Mouse (Mus musculus): ENCODE data around the gene Nfix.

The Nfix gene

GRCm38 (mm10) chr8:84738715-84739400 lies 61.3 kb downstream of the Nfix start:
- no peak for DNase-seq (ENCODE audit: low read depth, low spot score)

- DNase-seq (ENCODE audit: low read depth, low spot score): no peak
Observed at GRCm38 (mm10) chr8:84738266-84738665, 61.9 kb downstream of the Nfix start.

- no peak for DNase-seq (ENCODE audit: low read depth, low spot score)
Observed at GRCm38 (mm10) chr8:84737608-84738007, 62.5 kb downstream of the Nfix start.

DNA sequence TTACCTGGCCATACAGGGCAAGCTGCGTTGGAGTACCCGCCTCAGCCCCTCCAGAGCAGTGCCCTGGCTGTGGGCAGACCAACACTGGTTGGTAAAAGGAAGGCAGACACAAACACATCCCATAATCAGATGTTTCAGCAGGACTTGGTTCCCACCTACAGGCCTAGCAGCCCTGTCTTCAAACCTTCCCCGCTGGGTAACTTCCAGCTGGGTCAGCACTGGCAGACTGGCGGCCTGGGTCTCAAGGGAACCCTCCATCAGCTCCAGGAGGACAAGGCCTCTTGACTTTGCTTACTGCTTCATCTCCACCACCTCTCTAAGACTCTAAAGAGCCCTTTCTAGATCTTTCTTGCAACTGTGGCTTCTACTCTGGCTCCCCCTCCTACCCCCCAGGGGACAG lies 63.6 kb downstream of the Nfix start:
- DNase-seq (ENCODE audit: low read depth, low spot score): no peak

- DNase-seq (ENCODE audit: low read depth, low spot score): no peak
Observed at GRCm38 (mm10) chr8:84735597-84735996, 64.5 kb downstream of the Nfix start.

DNA sequence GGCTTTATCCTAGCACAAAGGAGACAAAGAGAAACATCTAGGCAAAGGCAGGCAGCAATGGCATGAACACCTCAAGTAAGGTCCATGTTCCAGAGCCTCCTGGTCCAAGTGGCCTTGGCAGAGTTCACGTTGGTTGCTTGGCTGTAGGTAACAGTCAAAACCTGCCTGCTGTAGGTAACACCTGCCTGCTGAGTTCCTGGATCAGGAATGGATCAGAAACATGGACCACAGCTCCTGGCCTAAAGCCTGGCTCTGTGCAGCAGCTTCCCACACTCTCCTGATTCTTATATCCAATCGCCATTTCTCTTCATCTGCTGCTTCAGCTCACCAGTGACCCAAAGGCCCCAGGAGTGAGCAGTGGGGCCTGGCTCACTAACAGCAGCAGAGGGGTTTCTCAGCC lies 65.5 kb downstream of the Nfix start:
- DNase-seq (ENCODE audit: low read depth, low spot score): no peak

- no peak for DNase-seq (ENCODE audit: low read depth, low spot score)
Observed at GRCm38 (mm10) chr8:84733959-84734358, 66.2 kb downstream of the Nfix start.

- no peak for DNase-seq (ENCODE audit: low read depth, low spot score)
Observed at GRCm38 (mm10) chr8:84732996-84733395, 67.1 kb downstream of the Nfix start.

GRCm38 (mm10) chr8:84732545-84732944 lies 67.6 kb downstream of the Nfix start:
- no peak for DNase-seq (ENCODE audit: low read depth, low spot score)

DNA sequence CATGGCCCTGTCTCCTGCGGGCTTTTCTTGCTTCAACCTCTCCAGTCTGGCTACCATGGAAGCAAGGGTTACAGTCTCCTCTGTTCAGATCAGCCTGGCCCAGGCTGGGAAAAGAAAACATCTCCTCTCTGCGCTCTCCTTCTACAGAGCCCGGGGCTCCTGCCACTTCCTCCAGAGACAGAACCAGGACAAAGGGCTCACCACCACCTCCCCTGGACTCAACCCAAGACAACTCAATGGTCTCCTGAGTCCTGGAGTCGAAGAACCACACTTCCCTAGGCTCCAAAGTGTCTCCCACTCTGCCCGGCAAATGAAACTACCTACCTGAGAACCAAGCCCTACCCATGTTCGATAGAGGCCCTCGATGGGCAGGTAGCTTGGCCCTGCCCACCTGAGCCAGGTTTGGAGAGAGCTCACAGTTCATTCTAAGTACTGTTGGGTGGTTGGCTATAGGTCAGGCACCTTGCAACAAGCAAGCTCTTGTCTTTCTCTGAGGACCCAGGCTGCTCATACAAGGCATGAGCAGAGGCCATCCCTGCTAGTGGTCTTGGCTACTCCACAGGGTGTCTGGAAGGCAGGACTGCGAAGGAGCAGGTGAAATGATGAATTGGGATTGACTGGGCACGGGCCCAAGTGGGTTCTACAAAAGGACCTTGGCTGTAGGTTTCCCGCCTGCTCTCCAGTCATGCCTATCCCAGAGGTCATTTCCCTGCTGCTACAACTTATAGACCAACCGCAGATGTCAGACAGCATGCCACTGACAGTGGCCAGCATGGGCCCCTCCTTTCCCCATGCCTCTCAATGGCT lies 68.6 kb downstream of the Nfix start:
- DNase-seq (ENCODE audit: low read depth, low spot score): no peak

GRCm38 (mm10) chr8:84730541-84731370 lies 69.4 kb downstream of the Nfix start:
- no peak for DNase-seq (ENCODE audit: low read depth, low spot score)

- no peak for DNase-seq (ENCODE audit: low read depth, low spot score)
Observed at GRCm38 (mm10) chr8:84729921-84730362, 70.2 kb downstream of the Nfix start.

DNA sequence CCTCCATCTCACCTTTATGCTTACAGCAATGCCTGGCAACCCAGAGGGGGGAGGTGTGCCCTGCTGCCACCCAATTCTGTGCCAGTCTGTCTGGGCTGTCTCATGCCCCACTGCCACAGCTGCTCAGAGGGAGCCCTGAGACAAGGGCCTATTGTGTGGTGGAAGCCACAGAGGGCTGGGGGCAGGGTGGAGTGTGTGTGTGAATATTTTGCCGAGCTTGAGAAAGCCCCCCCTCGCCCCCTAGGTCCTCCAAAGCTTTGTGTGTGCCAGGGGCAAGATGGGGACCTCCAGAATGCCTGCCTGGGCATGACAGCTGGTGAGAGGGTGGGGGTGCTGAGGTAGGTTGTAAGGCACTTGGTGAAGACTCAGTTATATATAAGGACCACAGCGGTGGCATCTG lies 71.7 kb downstream of the Nfix start:
- no peak for DNase-seq (ENCODE audit: low read depth, low spot score)

DNA sequence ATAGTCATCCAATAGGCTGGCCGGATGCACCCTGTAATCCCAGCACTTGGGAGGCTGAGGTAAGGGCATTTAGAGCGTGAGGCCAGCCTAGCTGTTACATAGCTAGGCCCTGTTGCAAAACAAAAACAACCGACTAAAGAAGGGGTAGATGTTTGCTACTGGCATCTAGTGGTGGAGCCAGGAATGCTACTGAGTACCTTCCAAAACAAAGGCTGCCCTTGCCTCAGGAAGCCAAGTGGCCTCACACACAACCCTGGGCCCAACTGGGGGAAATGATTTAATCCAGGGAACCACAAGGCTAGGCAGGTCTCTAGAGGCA lies 74.2 kb downstream of the Nfix start:
- DNase-seq (ENCODE audit: low read depth, low spot score): no peak

DNA sequence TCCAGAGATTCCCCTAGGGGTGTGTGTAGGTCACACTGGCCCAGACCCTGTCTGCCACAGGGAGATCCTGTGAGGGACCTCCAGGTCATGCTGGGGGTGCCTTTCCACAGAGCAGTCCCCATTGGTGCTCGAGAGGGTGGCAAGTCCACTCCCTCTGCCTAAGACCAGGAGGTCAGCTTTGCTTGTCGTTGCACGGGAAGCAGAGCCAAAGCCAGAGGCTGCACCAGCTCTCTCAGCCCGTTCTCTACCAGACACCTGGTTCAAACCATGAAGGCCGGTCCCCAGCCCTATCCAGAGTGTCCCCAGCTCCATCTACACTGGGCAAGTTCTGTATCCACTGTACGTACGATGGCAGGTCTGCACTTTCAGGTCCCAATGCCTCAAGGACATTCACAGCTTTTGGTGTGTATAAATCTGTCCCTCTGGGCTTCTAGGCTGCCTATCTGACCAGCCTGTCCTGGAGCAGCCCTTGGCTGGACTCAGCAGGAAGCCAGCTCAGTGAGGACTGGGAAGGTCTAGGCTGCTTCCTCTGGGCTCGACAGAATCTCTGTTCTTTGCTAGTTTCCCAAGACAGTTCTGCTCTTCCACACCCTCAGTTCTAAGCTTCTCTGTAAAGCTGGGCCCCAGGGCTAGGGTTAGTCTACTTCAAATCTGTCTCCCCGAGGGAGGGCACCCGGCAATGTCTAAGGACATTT lies 74.8 kb downstream of the Nfix start:
- no peak for DNase-seq (ENCODE audit: low read depth, low spot score)

- no peak for DNase-seq (ENCODE audit: low read depth, low spot score)
Observed at GRCm38 (mm10) chr8:84724683-84725082, 75.5 kb downstream of the Nfix start.

- no peak for DNase-seq (ENCODE audit: low read depth, low spot score)
Observed at GRCm38 (mm10) chr8:84723571-84723900, 76.6 kb downstream of the Nfix start.

DNA sequence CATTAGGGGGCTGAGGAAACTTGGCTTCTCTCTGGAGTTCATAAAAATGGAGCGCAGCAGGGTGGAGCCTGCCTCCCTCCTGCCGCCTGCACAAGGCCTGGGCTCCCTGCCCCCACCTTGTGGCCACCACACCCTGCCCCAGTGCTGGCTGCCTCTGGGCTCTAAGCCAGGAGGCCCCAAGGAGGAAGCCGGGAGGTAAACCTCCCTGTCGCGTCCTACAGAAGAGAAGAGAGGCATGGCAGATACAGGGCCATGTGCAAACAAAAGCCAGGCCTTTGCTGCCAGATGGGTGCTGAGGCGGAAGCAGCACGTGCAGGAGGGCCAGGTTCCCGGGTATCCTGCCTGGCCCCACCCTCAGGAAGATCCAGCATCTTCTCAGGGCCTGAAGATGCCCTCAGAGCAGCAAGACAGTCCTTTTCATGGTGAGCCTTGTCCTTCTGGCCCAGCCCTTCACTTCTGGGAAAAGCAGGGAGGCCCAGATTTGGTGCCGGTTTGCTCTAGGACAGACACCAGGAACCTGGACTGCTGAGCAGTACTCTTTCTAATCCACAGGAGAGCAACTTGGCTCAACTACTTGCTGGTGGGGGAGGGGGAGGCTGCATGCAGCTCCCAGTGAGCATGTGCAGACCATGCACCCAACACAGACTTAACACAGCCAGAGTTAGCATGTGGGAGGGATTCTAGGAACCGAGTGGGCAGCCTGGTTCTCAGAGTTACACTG lies 77.1 kb downstream of the Nfix start, which contains the start of gene G430095P16Rik:
Gene G430095P16Rik, plus strand, starts transcription at position 158 of the 721 bp plus-strand sequence.
- DNase-seq (ENCODE audit: low read depth, low spot score): no peak

GRCm38 (mm10) chr8:84722530-84722849 lies 77.7 kb downstream of the Nfix start:
- no peak for DNase-seq (ENCODE audit: low read depth, low spot score)

DNA sequence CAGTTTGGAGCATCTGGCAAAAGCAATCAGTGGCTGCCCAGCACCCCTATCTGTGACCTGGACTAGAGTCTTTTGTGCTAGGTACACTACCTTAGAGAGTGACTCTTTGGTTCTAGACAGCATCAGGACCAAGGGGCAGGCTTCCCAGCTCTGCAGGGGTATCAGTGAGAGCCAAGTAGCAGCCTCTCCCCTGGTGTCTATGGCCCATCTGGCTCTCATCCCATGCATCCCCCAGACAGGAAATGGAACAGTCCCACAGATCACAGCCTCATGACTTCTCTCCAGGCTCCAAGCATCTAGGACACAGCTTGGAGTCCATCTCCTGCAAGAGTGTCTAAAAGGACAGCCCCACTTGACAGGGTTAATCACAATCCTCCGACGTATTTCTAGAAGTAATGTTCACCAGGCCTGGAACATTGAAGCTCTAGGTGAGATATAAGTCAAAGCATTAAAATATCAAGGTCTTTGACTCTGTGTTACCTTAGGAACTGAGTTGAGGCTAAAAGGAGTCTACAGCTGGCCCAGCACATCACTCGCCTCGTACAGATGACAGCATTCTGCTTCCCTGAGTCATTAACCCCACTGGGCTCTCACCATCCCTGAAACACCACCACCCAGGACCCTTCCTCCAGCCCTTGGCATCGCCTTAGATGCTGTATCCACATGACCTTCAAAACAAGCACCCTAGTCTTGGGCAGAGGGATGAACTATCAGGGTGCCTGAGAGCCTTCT lies 81.0 kb downstream of the Nfix start:
- DNase-seq (ENCODE audit: low read depth, low spot score): no peak

DNA sequence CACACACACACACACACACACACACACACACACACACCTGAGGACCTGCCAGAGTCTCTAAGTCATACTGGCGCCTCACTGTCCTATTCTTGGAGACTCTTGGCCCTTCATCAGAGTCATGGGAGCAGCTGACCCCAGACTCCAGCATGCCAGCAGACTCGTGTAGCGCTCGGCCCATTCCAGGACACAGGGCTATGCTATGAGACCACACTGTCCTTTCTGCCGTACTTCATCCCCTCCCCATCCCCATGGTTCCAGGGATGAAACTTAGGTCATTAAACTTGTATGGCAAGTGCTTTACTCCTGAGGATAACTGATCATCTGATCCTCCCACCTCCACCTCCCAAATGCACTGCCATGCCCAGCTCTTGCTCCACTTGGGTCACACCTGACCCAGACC lies 81.7 kb downstream of the Nfix start:
- DNase-seq (ENCODE audit: low read depth, low spot score): no peak

Measured in brain, embryonic 18.5 days (tissue).